Mouse (Mus musculus): ENCODE results near the gene Phf20.
"Not testable (repeated sequence)": the region's sequence is repeated elsewhere in the genome, so short reads cannot be mapped to it uniquely, and the experiment has no call there.

Gene Phf20

GRCm38 (mm10) chr2:156196302-156197128 lies at the start of gene Phf20:
Gene Phf20, plus strand, starts transcription at chr2:156196466.
- DNase-seq (ENCODE audit: low spot score) = peak; percentile 95

- DNase-seq (ENCODE audit: low spot score) = no peak
Measured at GRCm38 (mm10) chr2:156147316-156147915, 48.9 kb upstream of the Phf20 start.

- no peak for DNase-seq (ENCODE audit: low spot score)
Measured at GRCm38 (mm10) chr2:156151538-156151937, 44.7 kb upstream of the Phf20 start.

GRCm38 (mm10) chr2:156165478-156165877 lies 30.8 kb upstream of the Phf20 start:
- no peak for DNase-seq (ENCODE audit: low spot score)

- DNase-seq (ENCODE audit: low spot score) = no peak
Measured at GRCm38 (mm10) chr2:156166557-156166956, 29.7 kb upstream of the Phf20 start.

GRCm38 (mm10) chr2:156177079-156177478 lies 19.2 kb upstream of the Phf20 start:
- DNase-seq (ENCODE audit: low spot score) = no peak

- DNase-seq (ENCODE audit: low spot score) = no peak
Measured at GRCm38 (mm10) chr2:156177651-156178050, 18.6 kb upstream of the Phf20 start.

- peak; percentile 63 for DNase-seq (ENCODE audit: low spot score)
Measured at GRCm38 (mm10) chr2:156179046-156179795, 17.0 kb upstream of the Phf20 start.

- no peak for DNase-seq (ENCODE audit: low spot score)
Measured at GRCm38 (mm10) chr2:156179796-156180093, 16.5 kb upstream of the Phf20 start.

- peak; percentile 100 for DNase-seq (ENCODE audit: low spot score)
Measured at GRCm38 (mm10) chr2:156180094-156180821, 16.0 kb upstream of the Phf20 start, which contains the start of gene Rbm39. Gene Rbm39, minus strand, starts transcription at chr2:156180238.

- no peak for DNase-seq (ENCODE audit: low spot score)
Measured at GRCm38 (mm10) chr2:156180824-156181590, 15.3 kb upstream of the Phf20 start.

- DNase-seq (ENCODE audit: low spot score) = no peak
Measured at GRCm38 (mm10) chr2:156181592-156181991, 14.7 kb upstream of the Phf20 start.

GRCm38 (mm10) chr2:156189241-156189640 lies 7.0 kb upstream of the Phf20 start:
- DNase-seq (ENCODE audit: low spot score) = not testable (repeated sequence)

GRCm38 (mm10) chr2:156190004-156190896 lies 6.0 kb upstream of the Phf20 start:
- no peak for DNase-seq (ENCODE audit: low spot score)

GRCm38 (mm10) chr2:156191540-156191939 lies 4.7 kb upstream of the Phf20 start:
- no peak for DNase-seq (ENCODE audit: low spot score)

GRCm38 (mm10) chr2:156192068-156192467 lies 4.2 kb upstream of the Phf20 start:
- no peak for DNase-seq (ENCODE audit: low spot score)

GRCm38 (mm10) chr2:156193066-156193862 lies 3.0 kb upstream of the Phf20 start:
- no peak for DNase-seq (ENCODE audit: low spot score)

- no peak for DNase-seq (ENCODE audit: low spot score)
Measured at GRCm38 (mm10) chr2:156194571-156194970, 1.7 kb upstream of the Phf20 start.

GRCm38 (mm10) chr2:156197129-156197911 lies 1.1 kb downstream of the Phf20 start:
- DNase-seq (ENCODE audit: low spot score) = no peak

All from left cerebral cortex, adult 11 months (tissue).